ENCODE assay signal across 15 mouse cellular contexts in the genomic region with DNA sequence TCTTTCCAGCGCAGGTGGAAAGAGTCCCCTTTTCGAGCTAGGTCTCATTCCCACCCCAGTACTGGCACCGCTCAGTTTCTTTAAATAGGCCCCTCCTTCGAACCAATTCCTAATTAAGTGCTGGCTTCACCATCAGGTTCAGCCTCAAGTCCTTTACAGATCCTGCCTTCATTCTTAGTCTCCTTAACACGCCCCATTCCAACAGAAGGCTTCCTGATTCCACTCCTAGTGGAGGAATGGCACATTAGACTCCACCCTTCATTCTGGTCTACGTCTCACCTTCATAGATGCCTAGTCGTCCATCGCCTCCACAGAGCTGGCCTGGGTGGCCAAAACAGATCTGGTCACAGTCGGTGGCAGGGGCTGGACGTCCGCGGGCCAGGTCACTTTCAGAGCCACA. TPM values are rescaled to one million over a fixed set of nuclear protein-coding genes. Genes with fewer than 3 reads are reported as not detected.
DNase-seq lines count a peak whose midpoint lies in the region; ATAC-seq and TF ChIP-seq lines count a peak whose summit lies in the region.
"Had no signal": no experiment of that assay in that cellular context is flagged by ENCODE, and none has a peak within 500 bp of the region (broad histone marks: within the 10 kb centered on the region; RNA-seq: fewer than 3 reads in every experiment).

No protein-coding gene starts in this region.

- no peak for TF ChIP-seq POLR2A in testis, adult 2 months (IDR thresholded peaks at IDR 0.05; ENCODE audit: control insufficient read depth, low read depth, low read length)

- H3K9me3 ChIP-seq in hindbrain, embryonic 16.5 days (ENCODE audit: control insufficient read depth, low read length): no peaks in the 10 kb centered on the region
- H3K9me3 ChIP-seq in hindbrain, postnatal 0 days (ENCODE audit: low read length): no peaks in the 10 kb centered on the region
- no peaks in the 10 kb centered on the region for H3K9me3 ChIP-seq in limb, embryonic 12.5 days

- H3K36me3 ChIP-seq in hindbrain, embryonic 16.5 days (ENCODE audit: control insufficient read depth, insufficient read depth, low read length): no peaks in the 10 kb centered on the region
- H3K36me3 ChIP-seq in hindbrain, postnatal 0 days (ENCODE audit: insufficient read depth, low read length): no peaks in the 10 kb centered on the region
- H3K36me3 ChIP-seq in testis, adult 2 months (ENCODE audit: control insufficient read depth, insufficient read depth, low read length): no peaks in the 10 kb centered on the region
- H3K36me3 ChIP-seq in limb, embryonic 12.5 days: no peaks in the 10 kb centered on the region

- DNase-seq in hindbrain, postnatal 0 days (ENCODE audit: low spot score): no peak
- no peak for DNase-seq in testis, postnatal 10 days (ENCODE audit: low spot score)
- DNase-seq in urinary bladder, postnatal 36 days (ENCODE audit: low spot score in 2 of 2): no peak
- DNase-seq in right cerebral cortex, adult 18-20 months: no peak
- DNase-seq in kidney, adult 8-10 months: no peak
- DNase-seq: embryo, embryonic 11 days; layer of hippocampus, adult 9-11 months had no signal

- ATAC-seq in hindbrain, embryonic 16.5 days: no peak
- no peak for ATAC-seq in hindbrain, postnatal 0 days
- ATAC-seq in limb, embryonic 12.5 days (ENCODE audit: insufficient number of reproducible peaks, insufficient read depth, low FRiP score, low TSS enrichment, low read depth): no peak

- peaks cover 33% of the 10 kb centered on the region for H3K4me1 ChIP-seq in hindbrain, embryonic 16.5 days (ENCODE audit: control insufficient read depth, insufficient read depth, low read depth, low read length)
- H3K4me1 ChIP-seq in hindbrain, postnatal 0 days (ENCODE audit: insufficient read depth, low read length): peaks cover 35% of the 10 kb centered on the region
- H3K4me1 ChIP-seq in testis, adult 2 months (ENCODE audit: control insufficient read depth, insufficient read depth, low read length): peaks cover 37% of the 10 kb centered on the region
- peaks cover 49% of the 10 kb centered on the region for H3K4me1 ChIP-seq in limb, embryonic 12.5 days (replicated peaks)

- no peak for TF ChIP-seq CTCF in hindbrain, postnatal 0 days (IDR thresholded peaks at IDR 0.05; ENCODE audit: low read depth)
- TF ChIP-seq CTCF in testis, adult 2 months (IDR thresholded peaks at IDR 0.05; ENCODE audit: control insufficient read depth, insufficient read depth, insufficient replicate concordance, low read depth, low read length): no peak

- 66% methylated on average over 12 of the region's 12 CpGs for WGBS in hindbrain, embryonic 16.5 days
- WGBS in hindbrain, postnatal 0 days: 65% methylated on average over 12 of the region's 12 CpGs
- WGBS in limb, embryonic 12.5 days: 64% methylated on average over 12 of the region's 12 CpGs

- no peak overlapping the region for H3K4me3 ChIP-seq in hindbrain, embryonic 16.5 days (ENCODE audit: low read length)
- H3K4me3 ChIP-seq in hindbrain, postnatal 0 days (ENCODE audit: low read length): no peak overlapping the region
- H3K4me3 ChIP-seq in testis, adult 2 months (ENCODE audit: control insufficient read depth, low read depth, low read length): peak overlapping the region; percentile 9
- H3K4me3 ChIP-seq in limb, embryonic 12.5 days (replicated peaks): peak overlapping the region; percentile 30; the same call in 1 of the 2 replicates
- H3K4me3 ChIP-seq: myocyte had no signal

- no peak overlapping the region for H3K27ac ChIP-seq in hindbrain, embryonic 16.5 days (ENCODE audit: low read depth, low read length)
- no peak overlapping the region for H3K27ac ChIP-seq in hindbrain, postnatal 0 days
- no peak overlapping the region for H3K27ac ChIP-seq in testis, adult 2 months (ENCODE audit: control insufficient read depth, insufficient read depth, low read depth, low read length)
- H3K27ac ChIP-seq in limb, embryonic 12.5 days: no peak overlapping the region

- H3K27me3 ChIP-seq in hindbrain, embryonic 16.5 days (replicated peaks; ENCODE audit: control insufficient read depth, insufficient read depth, low read length): peaks cover 50% of the 10 kb centered on the region
- peaks cover 48% of the 10 kb centered on the region for H3K27me3 ChIP-seq in hindbrain, postnatal 0 days (ENCODE audit: insufficient read depth, low read length)
- 0 out of 2 replicates have a peak, but pooled peaks cover 4% of the 10 kb centered on the region for H3K27me3 ChIP-seq in testis, adult 2 months (ENCODE audit: control insufficient read depth, insufficient read depth, low read length)
- peaks cover 99% of the 10 kb centered on the region for H3K27me3 ChIP-seq in limb, embryonic 12.5 days

- no peak overlapping the region for H3K9ac ChIP-seq in hindbrain, embryonic 16.5 days (ENCODE audit: low read depth, low read length)
- no peak overlapping the region for H3K9ac ChIP-seq in hindbrain, postnatal 0 days (replicated peaks; ENCODE audit: low read length)
- no peak overlapping the region; the same call in 1 of the 2 replicates for H3K9ac ChIP-seq in limb, embryonic 12.5 days (replicated peaks)

- H3K4me2 ChIP-seq in hindbrain, embryonic 16.5 days (ENCODE audit: low read length): peak overlapping the region; percentile 50; the same call in 1 of the 2 replicates
- no peak overlapping the region for H3K4me2 ChIP-seq in hindbrain, postnatal 0 days (ENCODE audit: low read depth, low read length)
- peak overlapping the region; percentile 68 for H3K4me2 ChIP-seq in limb, embryonic 12.5 days

RNA-seq across cellular contexts. Expression of a gene that starts 2.3 kb away (rescaled TPM):
- polyA plus RNA-seq in hindbrain, embryonic 16.5 days (2015; fragmentation: Nextera tagmentation; extraction: Ambion mirVana): 81.4 and 84.1 TPM in 2 replicates
- 102 and 120 TPM in 2 replicates for total RNA-seq in hindbrain, postnatal 0 days (2014; rRNA removed)
- polyA plus RNA-seq in hindbrain, postnatal 0 days (2015; fragmentation: Nextera tagmentation; extraction: Ambion mirVana): 69.4 and 72.1 TPM in 2 replicates
- polyA plus RNA-seq in testis, adult 2 months (2012; rRNA removed): 0.69 and 0.85 TPM in 2 replicates
- 11.6 and 13.6 TPM in 2 replicates for polyA plus RNA-seq in limb, embryonic 12.5 days (2016; fragmentation: Nextera tagmentation; extraction: Ambion mirVana)

RNA-seq across cellular contexts. Expression of a gene that starts 2.7 kb away (rescaled TPM):
- 1.4 and 1.8 TPM in 2 replicates for polyA plus RNA-seq in hindbrain, embryonic 16.5 days (2015; fragmentation: Nextera tagmentation; extraction: Ambion mirVana)
- 1.2 and 2.0 TPM in 2 replicates for total RNA-seq in hindbrain, postnatal 0 days (2014; rRNA removed)
- polyA plus RNA-seq in hindbrain, postnatal 0 days (2015; fragmentation: Nextera tagmentation; extraction: Ambion mirVana): 1.1 and 1.4 TPM in 2 replicates
- polyA plus RNA-seq in testis, adult 2 months (2012; rRNA removed): 0.80 and 0.97 TPM in 2 replicates
- 30.0 and 34.8 TPM in 2 replicates for polyA plus RNA-seq in limb, embryonic 12.5 days (2016; fragmentation: Nextera tagmentation; extraction: Ambion mirVana)
- total RNA-seq: gastrocnemius, adult 8-10 months; hematopoietic stem cell, adult 5-6 weeks had no signal

RNA-seq across cellular contexts. Expression of a gene that starts 16.8 kb away (rescaled TPM):
- 20.8 and 21.1 TPM in 2 replicates for polyA plus RNA-seq in hindbrain, embryonic 16.5 days (2015; fragmentation: Nextera tagmentation; extraction: Ambion mirVana)
- 27.1 and 27.8 TPM in 2 replicates for total RNA-seq in hindbrain, postnatal 0 days (2014; rRNA removed)
- 19.5 and 20.1 TPM in 2 replicates for polyA plus RNA-seq in hindbrain, postnatal 0 days (2015; fragmentation: Nextera tagmentation; extraction: Ambion mirVana)
- polyA plus RNA-seq in testis, adult 2 months (2012; rRNA removed): 78.6 and 88.6 TPM in 2 replicates
- polyA plus RNA-seq in limb, embryonic 12.5 days (2016; fragmentation: Nextera tagmentation; extraction: Ambion mirVana): 49.1 and 53.1 TPM in 2 replicates

RNA-seq across cellular contexts. Expression of a gene that starts 20.4 kb away (rescaled TPM):
- 0.13 TPM in 1 of 2 replicates, not detected in the other for polyA plus RNA-seq in hindbrain, embryonic 16.5 days (2015; fragmentation: Nextera tagmentation; extraction: Ambion mirVana)
- not detected in 2 replicates for total RNA-seq in hindbrain, postnatal 0 days (2014; rRNA removed)
- polyA plus RNA-seq in hindbrain, postnatal 0 days (2015; fragmentation: Nextera tagmentation; extraction: Ambion mirVana): 0.19 and 0.26 TPM in 2 replicates
- 6.7 and 7.1 TPM in 2 replicates for polyA plus RNA-seq in testis, adult 2 months (2012; rRNA removed)
- polyA plus RNA-seq in limb, embryonic 12.5 days (2016; fragmentation: Nextera tagmentation; extraction: Ambion mirVana): 1.8 and 2.5 TPM in 2 replicates
- total RNA-seq: gastrocnemius, adult 8-10 months; hematopoietic stem cell, adult 5-6 weeks had no signal
- polyA plus RNA-seq: activated CD4-positive, CD25-positive, alpha-beta regulatory T cell, adult 4 months; lung, adult 2 months had no signal

RNA-seq across cellular contexts. Expression of a gene that starts 28.5 kb away (rescaled TPM):
- 202 and 203 TPM in 2 replicates for polyA plus RNA-seq in hindbrain, embryonic 16.5 days (2015; fragmentation: Nextera tagmentation; extraction: Ambion mirVana)
- total RNA-seq in hindbrain, postnatal 0 days (2014; rRNA removed): 230 and 258 TPM in 2 replicates
- 165 and 183 TPM in 2 replicates for polyA plus RNA-seq in hindbrain, postnatal 0 days (2015; fragmentation: Nextera tagmentation; extraction: Ambion mirVana)
- 155 and 178 TPM in 2 replicates for polyA plus RNA-seq in testis, adult 2 months (2012; rRNA removed)
- polyA plus RNA-seq in limb, embryonic 12.5 days (2016; fragmentation: Nextera tagmentation; extraction: Ambion mirVana): 136 and 140 TPM in 2 replicates

Comparison
In these comparisons a context has a peak if more than half of its experiments do, and no peak if none do; other contexts are left out.
1. H3K4me3 ChIP-seq: peak in testis, adult 2 months (single experiment) and limb, embryonic 12.5 days (single experiment); none in hindbrain, embryonic 16.5 days (single experiment) and hindbrain, postnatal 0 days (single experiment).
2. RNA of a gene that starts 2.7 kb away (polyA plus RNA-seq): 30.0 to 34.8 TPM in limb, embryonic 12.5 days; 1.4 to 1.8 TPM in hindbrain, embryonic 16.5 days, 1.1 to 1.4 TPM in hindbrain, postnatal 0 days and 0.80 to 0.97 TPM in testis, adult 2 months; every median in the first group is over 10 times any median in the second.